Mouse (Mus musculus): ENCODE measurements around the gene Dip2c. TPM values are rescaled to one million over a fixed set of nuclear protein-coding genes. Genes with fewer than 3 reads are reported as not detected.

Gene Dip2c
- total and polyA plus RNA-seq, 3 experiments = 0.04 to 0.14 (median 0.08) TPM

- H3K36me3 ChIP-seq (replicated peaks in 1 of 2; ENCODE audit: control insufficient read depth in 1 of 2, insufficient read depth in 1 of 2, low read length in 1 of 2) = no peaks in the 10 kb centered on the region
- H3K27me3 ChIP-seq (replicated peaks) = no peaks in the 10 kb centered on the region
- in situ Hi-C loops (cut with MboI; ENCODE audit: low pct_ligation_motif_present, low pct_unique_long_range_greater_than_20kb, low sequenced_read_pairs) = no loop called here
- H3K4me1 ChIP-seq (ENCODE audit: control insufficient read depth in 1 of 2, insufficient read depth in 2 of 2) = no peaks in the 10 kb centered on the region
- H3K79me2 ChIP-seq (replicated peaks; ENCODE audit: control insufficient read depth, extremely low read depth, insufficient read depth, poor library complexity, severe bottlenecking) = no peaks in the 10 kb centered on the region
- H3K4me3 ChIP-seq (replicated peaks in 1 of 3; ENCODE audit: low read depth in 2 of 3, low read length in 2 of 3, poor library complexity in 1 of 3) = no peak overlapping the region
- no peaks in the 10 kb centered on the region for H3K9me3 ChIP-seq (replicated peaks; ENCODE audit: low read length)
- dilution Hi-C loops (cut with MboI; ENCODE audit: extremely low pct_ligation_motif_present, extremely low pct_unique_long_range_greater_than_20kb, low sequenced_read_pairs) = no loop called here
- TF ChIP-seq ZNF384 (IDR thresholded peaks at IDR 0.05; ENCODE audit: low read depth, low read length) (no peak), JUN (IDR thresholded peaks at IDR 0.05; ENCODE audit: insufficient read depth, low read depth, low read length) (no peak), IRF4 (IDR thresholded peaks at IDR 0.05; ENCODE audit: low read depth, low read length) (no peak), MAZ (IDR thresholded peaks at IDR 0.05; ENCODE audit: low read depth, low read length) (no peak)
- H3K4me2 ChIP-seq (ENCODE audit: insufficient read depth, low read depth, poor library complexity, severe bottlenecking) = no peak overlapping the region
- DNase-seq (ENCODE audit: extremely low read depth) = no peak
- no peak overlapping the region for H3K27ac ChIP-seq (ENCODE audit: insufficient read depth, low read depth)
- no peak overlapping the region for H3K9ac ChIP-seq (ENCODE audit: insufficient read depth, low read depth)
Measured at GRCm38 (mm10) chr13:9312916-9313315, 36.6 kb downstream of the Dip2c start.

GRCm38 (mm10) chr13:9314099-9314712 lies 37.9 kb downstream of the Dip2c start:
- in situ Hi-C loops (cut with MboI; ENCODE audit: low pct_ligation_motif_present, low pct_unique_long_range_greater_than_20kb, low sequenced_read_pairs) (no loop called here), dilution Hi-C loops (cut with MboI; ENCODE audit: extremely low pct_ligation_motif_present, extremely low pct_unique_long_range_greater_than_20kb, low sequenced_read_pairs) (no loop called here)
- H3K9me3 ChIP-seq (replicated peaks; ENCODE audit: low read length) = no peaks in the 10 kb centered on the region
- H3K27ac ChIP-seq (ENCODE audit: insufficient read depth, low read depth) = no peak overlapping the region
- H3K9ac ChIP-seq (ENCODE audit: insufficient read depth, low read depth) = no peak overlapping the region
- no peak overlapping the region for H3K4me2 ChIP-seq (ENCODE audit: insufficient read depth, low read depth, poor library complexity, severe bottlenecking)
- H3K4me3 ChIP-seq (replicated peaks in 1 of 3; ENCODE audit: low read depth in 2 of 3, low read length in 2 of 3, poor library complexity in 1 of 3) = no peak overlapping the region
- H3K36me3 ChIP-seq (replicated peaks in 1 of 2; ENCODE audit: control insufficient read depth in 1 of 2, insufficient read depth in 1 of 2, low read length in 1 of 2) = no peaks in the 10 kb centered on the region
- H3K79me2 ChIP-seq (replicated peaks; ENCODE audit: control insufficient read depth, extremely low read depth, insufficient read depth, poor library complexity, severe bottlenecking) = no peaks in the 10 kb centered on the region
- DNase-seq (ENCODE audit: extremely low read depth) = no peak
- H3K27me3 ChIP-seq (replicated peaks) = no peaks in the 10 kb centered on the region
- H3K4me1 ChIP-seq (ENCODE audit: control insufficient read depth in 1 of 2, insufficient read depth in 2 of 2) = no peaks in the 10 kb centered on the region
- TF ChIP-seq MEF2A (IDR thresholded peaks at IDR 0.05; ENCODE audit: borderline replicate concordance, low read depth, low read length) = no peak
- no peak for TF ChIP-seq ZKSCAN1 (IDR thresholded peaks at IDR 0.05; ENCODE audit: borderline replicate concordance, low read depth, low read length)

GRCm38 (mm10) chr13:9314713-9315112 lies 38.4 kb downstream of the Dip2c start:
- DNase-seq (ENCODE audit: extremely low read depth) = no peak
- H3K36me3 ChIP-seq (replicated peaks in 1 of 2; ENCODE audit: control insufficient read depth in 1 of 2, insufficient read depth in 1 of 2, low read length in 1 of 2) = no peaks in the 10 kb centered on the region
- no peak overlapping the region for H3K4me3 ChIP-seq (replicated peaks in 1 of 3; ENCODE audit: low read depth in 2 of 3, low read length in 2 of 3, poor library complexity in 1 of 3)
- H3K79me2 ChIP-seq (replicated peaks; ENCODE audit: control insufficient read depth, extremely low read depth, insufficient read depth, poor library complexity, severe bottlenecking) = no peaks in the 10 kb centered on the region
- no peaks in the 10 kb centered on the region for H3K27me3 ChIP-seq (replicated peaks)
- in situ Hi-C loops (cut with MboI; ENCODE audit: low pct_ligation_motif_present, low pct_unique_long_range_greater_than_20kb, low sequenced_read_pairs) (no loop called here), dilution Hi-C loops (cut with MboI; ENCODE audit: extremely low pct_ligation_motif_present, extremely low pct_unique_long_range_greater_than_20kb, low sequenced_read_pairs) (no loop called here)
- no peaks in the 10 kb centered on the region for H3K9me3 ChIP-seq (replicated peaks; ENCODE audit: low read length)
- no peak for TF ChIP-seq USF2 (conservative IDR thresholded peaks at IDR 0.05; ENCODE audit: low read depth, low read length)
- no peak for TF ChIP-seq MXI1 (IDR thresholded peaks at IDR 0.05; ENCODE audit: low read depth, low read length)
- TF ChIP-seq BHLHE40 (IDR thresholded peaks at IDR 0.05; ENCODE audit: low read depth, low read length) = no peak
- TF ChIP-seq SMC3 (IDR thresholded peaks at IDR 0.05; ENCODE audit: low read depth, low read length) = no peak
- TF ChIP-seq TCF12 (IDR thresholded peaks at IDR 0.05; ENCODE audit: low read depth, low read length) = no peak
- TF ChIP-seq GABPA (IDR thresholded peaks at IDR 0.05; ENCODE audit: insufficient replicate concordance, low read depth, low read length) = no peak
- no peak for TF ChIP-seq CTCF (conservative IDR thresholded peaks at IDR 0.05 in 1 of 2, IDR thresholded peaks at IDR 0.05 in 1 of 2; ENCODE audit: low read depth in 2 of 2, low read length in 2 of 2)
- no peak for TF ChIP-seq MAFK (IDR thresholded peaks at IDR 0.05; ENCODE audit: insufficient replicate concordance, low read length)
- H3K4me2 ChIP-seq (ENCODE audit: insufficient read depth, low read depth, poor library complexity, severe bottlenecking) = no peak overlapping the region
- no peaks in the 10 kb centered on the region for H3K4me1 ChIP-seq (ENCODE audit: control insufficient read depth in 1 of 2, insufficient read depth in 2 of 2)
- no peak overlapping the region for H3K27ac ChIP-seq (ENCODE audit: insufficient read depth, low read depth)
- H3K9ac ChIP-seq (ENCODE audit: insufficient read depth, low read depth) = no peak overlapping the region
